Mouse (Mus musculus) stomach, postnatal 0 days (tissue): Measurements from ENCODE around the gene Rragd. TPM values are rescaled to one million over a fixed set of nuclear protein-coding genes. Genes with fewer than 3 reads are reported as not detected.

Source experiments
- ATAC-seq: fragments of 200-750 bp; cut with Nextera tagmentation; 2 replicates; pipeline ENCODE4 v1.8.0; 2017; ENCODE audit not compliant: low FRiP score, low TSS enrichment
- DNase-seq: peaks from one replicate; pipeline ENCODE4 v3.0.0-alpha.2; 2016; ENCODE audit warnings: low spot score
- H3K27ac ChIP-seq: fragments of 300-500 bp; sonication (generic); replicated peaks from 2 replicates; pipeline ENCODE4 v1.5.1; 2014; ENCODE audit warnings: mild to moderate bottlenecking, control low read depth
- H3K27me3 ChIP-seq: fragments of 300-500 bp; sonication (generic); 2 replicates; pipeline ENCODE4 v1.6.1; 2014; ENCODE audit warnings: low read length; ENCODE audit not compliant: control insufficient read depth, insufficient read depth
- H3K36me3 ChIP-seq: fragments of 300-500 bp; sonication (generic); 2 replicates; pipeline ENCODE4 v1.6.1; 2014; ENCODE audit warnings: low read length, mixed read lengths; ENCODE audit not compliant: control insufficient read depth, insufficient read depth
- H3K4me1 ChIP-seq: fragments of 300-500 bp; sonication (generic); replicated peaks from 2 replicates; pipeline ENCODE4 v1.6.1; 2014; ENCODE audit warnings: antibody characterized with exemption; ENCODE audit not compliant: control insufficient read depth, insufficient read depth
- H3K4me2 ChIP-seq: fragments of 300-500 bp; sonication (generic); replicated peaks from 2 replicates; pipeline ENCODE4 v1.6.1; 2014; ENCODE audit warnings: low read depth, mild to moderate bottlenecking, control low read depth, moderate library complexity
- H3K4me3 ChIP-seq: fragments of 300-500 bp; sonication (generic); 2 replicates; pipeline ENCODE4 v1.5.1; 2014; ENCODE audit warnings: low read depth, low read length, control low read depth
- H3K9ac ChIP-seq: fragments of 300-500 bp; sonication (generic); 2 replicates; pipeline ENCODE4 v1.6.1; 2014; ENCODE audit warnings: mild to moderate bottlenecking, low read length, control low read depth, mixed read lengths
- H3K9me3 ChIP-seq: fragments of 300-500 bp; sonication (generic); 2 replicates; pipeline ENCODE4 v1.6.1; 2016; ENCODE audit warnings: low read length; ENCODE audit not compliant: control insufficient read depth
- CTCF ChIP-seq: IDR thresholded peaks from 2 replicates; pipeline ENCODE4 v1.5.1; 2016; ENCODE audit warnings: antibody characterized with exemption, low read depth, mild to moderate bottlenecking, moderate library complexity
- EP300 ChIP-seq: optimal IDR thresholded peaks from 2 replicates; pipeline ENCODE3; 2016; ENCODE audit warnings: antibody characterized with exemption
- WGBS: fragments of 180-500 bp; shearing (Covaris S2); extraction: QIAGEN DNeasy Blood & Tissue Kit; methylation state at CpG from one replicate; pipeline ENCODE4 v1.1.7; 2014; 5-methylcytosine and 5-hydroxymethylcytosine counted together
- polyA plus RNA-seq: library from polyadenylated mRNA; unstranded; fragments of >200 nt; fragmentation: Nextera tagmentation; extraction: Ambion mirVana; gene quantifications from 2 replicates; pipeline ENCODE4 v1.2.1, GENCODE M21; 2015

Gene Rragd
- 1.7 and 2.8 TPM in 2 replicates for polyA plus RNA-seq

DNA sequence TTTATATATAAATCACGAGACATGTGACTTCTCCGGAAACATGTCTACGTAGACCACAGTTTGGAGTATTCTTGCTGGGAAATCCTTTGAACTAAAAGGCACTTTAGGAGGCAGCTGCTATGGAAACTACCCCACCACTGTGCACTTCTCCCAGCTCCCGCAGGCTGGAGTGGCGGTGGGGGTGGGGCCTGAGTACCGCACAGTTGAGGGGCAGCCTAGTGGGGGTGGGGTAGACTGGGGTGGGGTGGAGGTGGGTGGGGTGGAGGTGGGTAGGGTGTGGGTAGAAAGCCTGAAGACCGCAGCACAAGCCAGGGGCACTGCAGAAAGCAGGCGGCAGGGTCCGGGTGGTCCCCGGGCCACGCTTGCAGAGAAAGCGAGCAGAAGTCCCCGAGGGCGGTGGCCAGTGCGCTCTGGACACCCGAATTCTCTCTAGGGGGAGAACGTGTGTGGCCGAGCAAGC is at the start of gene Rragd:
Gene Rragd, plus strand, starts transcription at position 322 of the 460 bp plus-strand sequence.
- Histone ChIP-seq H3K9me3 (no peaks in the 10 kb centered on the region), H3K4me3 (peak within 1 kb of the TSS; percentile 70), H3K4me2 (peak within 1 kb of the TSS; percentile 100), H3K9ac (peak within 1 kb of the TSS; percentile 61), H3K27ac (no peak within 1 kb of the TSS), H3K36me3 (no peaks in the 10 kb centered on the region), H3K4me1 (no peaks in the 10 kb centered on the region), H3K27me3 (no peaks in the 10 kb centered on the region)
- ATAC-seq (peak; percentile 62), DNase-seq (no peak)
- WGBS = under 1% methylated on average over 18 of the region's 18 CpGs
- TF ChIP-seq EP300 (no peak), CTCF (no peak)

DNA sequence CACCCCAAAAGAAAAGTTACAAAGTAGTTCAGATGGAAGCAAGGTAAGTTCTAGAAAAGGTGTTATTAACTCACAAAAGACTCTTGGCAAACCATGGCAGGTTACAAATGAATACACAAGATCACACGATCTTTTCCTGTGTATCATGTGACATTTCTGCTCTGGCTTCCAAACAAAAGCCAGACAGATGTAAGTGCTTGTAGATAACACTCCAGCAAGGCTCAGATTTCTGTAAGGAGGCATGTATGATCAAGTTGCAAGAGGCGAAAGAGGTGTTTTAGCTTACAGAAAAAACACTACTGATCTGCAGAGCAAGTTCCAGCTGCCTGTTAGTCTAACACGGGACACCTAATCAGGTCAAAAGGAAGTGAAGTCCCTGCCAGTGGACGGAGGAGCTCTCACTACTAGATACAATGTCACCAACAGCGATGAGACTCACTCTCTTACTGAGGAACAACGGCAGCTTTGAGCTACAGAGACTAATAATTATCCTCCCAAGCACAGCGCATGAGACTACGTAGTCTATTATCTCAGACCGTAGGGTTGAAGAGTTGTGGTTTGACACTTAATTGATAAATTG is 46.0 kb upstream of the Rragd start:
- no peak for TF ChIP-seq CTCF
- TF ChIP-seq EP300 = no peak
- WGBS = 21% methylated on average over 9 of the region's 9 CpGs
- H3K4me1 ChIP-seq = no peaks in the 10 kb centered on the region
- no peak for DNase-seq
- H3K27me3 ChIP-seq = no peaks in the 10 kb centered on the region
- peak overlapping the region; percentile 34; the same call in 1 of the 2 replicates for H3K4me2 ChIP-seq
- H3K4me3 ChIP-seq = no peak overlapping the region
- H3K9me3 ChIP-seq = no peaks in the 10 kb centered on the region
- peak overlapping the region; percentile 78 for H3K27ac ChIP-seq
- H3K36me3 ChIP-seq = no peaks in the 10 kb centered on the region
- ATAC-seq = peak; percentile 53
- H3K9ac ChIP-seq = no peak overlapping the region

GRCm38 (mm10) chr4:32939521-32939920 is 43.3 kb upstream of the Rragd start:
- 56% methylated on average over 4 of the region's 4 CpGs for WGBS
- no peak overlapping the region for H3K4me2 ChIP-seq

GRCm38 (mm10) chr4:32939964-32940363 is 42.9 kb upstream of the Rragd start:
- ATAC-seq = no peak
- no peak overlapping the region; the same call in 1 of the 2 replicates for H3K9ac ChIP-seq
- H3K4me1 ChIP-seq = no peaks in the 10 kb centered on the region
- no peak for DNase-seq
- no peaks in the 10 kb centered on the region for H3K9me3 ChIP-seq
- no peak overlapping the region for H3K4me3 ChIP-seq
- H3K36me3 ChIP-seq = no peaks in the 10 kb centered on the region
- no peak for TF ChIP-seq CTCF
- no peak for TF ChIP-seq EP300
- no peak overlapping the region for H3K4me2 ChIP-seq
- no peak overlapping the region for H3K27ac ChIP-seq
- 58% methylated on average over 5 of the region's 5 CpGs for WGBS
- no peaks in the 10 kb centered on the region for H3K27me3 ChIP-seq

More at GRCm38 (mm10) chr4:32939521-32939920, 43.3 kb upstream of the Rragd start:
- H3K4me1 ChIP-seq = no peaks in the 10 kb centered on the region
- H3K36me3 ChIP-seq = no peaks in the 10 kb centered on the region
- no peak for TF ChIP-seq CTCF
- TF ChIP-seq EP300 = no peak
- H3K9ac ChIP-seq = no peak overlapping the region
- no peak overlapping the region for H3K4me3 ChIP-seq
- H3K9me3 ChIP-seq = no peaks in the 10 kb centered on the region
- no peak overlapping the region for H3K27ac ChIP-seq
- ATAC-seq (0 out of 2 replicates have a peak, but pooled peaks have one; percentile 32), DNase-seq (no peak)
- H3K27me3 ChIP-seq = no peaks in the 10 kb centered on the region

DNA sequence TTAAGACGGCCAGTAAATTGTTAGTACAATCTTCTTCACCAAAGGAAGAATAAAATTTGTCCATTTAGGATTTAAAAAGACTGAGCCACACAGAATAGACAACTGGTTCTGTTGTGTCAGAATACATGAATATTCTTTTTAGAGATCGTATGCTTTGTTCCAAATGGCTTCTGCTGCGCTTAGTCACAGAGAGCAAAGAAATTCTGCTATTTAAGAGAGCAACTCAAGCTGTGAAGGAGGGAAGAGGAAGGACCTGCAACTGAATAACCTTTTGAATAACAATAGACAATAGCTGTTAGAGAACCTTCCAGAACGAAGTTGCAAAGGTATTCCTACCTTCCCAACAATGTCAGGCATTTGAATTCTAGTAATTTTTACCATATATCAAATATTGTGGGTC is 41.9 kb upstream of the Rragd start:
- Histone ChIP-seq H3K4me2 (no peak overlapping the region), H3K27me3 (no peaks in the 10 kb centered on the region), H3K27ac (no peak overlapping the region), H3K9ac (no peak overlapping the region), H3K4me3 (no peak overlapping the region), H3K36me3 (no peaks in the 10 kb centered on the region), H3K4me1 (no peaks in the 10 kb centered on the region), H3K9me3 (no peaks in the 10 kb centered on the region)
- WGBS = 73% methylated on average over 4 of the region's 4 CpGs
- TF ChIP-seq EP300 = no peak
- TF ChIP-seq CTCF = no peak
- ATAC-seq (no peak), DNase-seq (no peak)

- H3K27me3 ChIP-seq = no peaks in the 10 kb centered on the region
- DNase-seq (no peak), ATAC-seq (no peak)
- H3K4me2 ChIP-seq = no peak overlapping the region
- TF ChIP-seq CTCF = no peak
- no peak for TF ChIP-seq EP300
- H3K36me3 ChIP-seq = no peaks in the 10 kb centered on the region
- H3K4me3 ChIP-seq = no peak overlapping the region
- no peaks in the 10 kb centered on the region for H3K9me3 ChIP-seq
- 28% methylated on average over 4 of the region's 4 CpGs for WGBS
- 0 out of 2 replicates have a peak, but pooled peaks cover 2% of the 10 kb centered on the region for H3K4me1 ChIP-seq
- H3K9ac ChIP-seq = no peak overlapping the region
- H3K27ac ChIP-seq = no peak overlapping the region
Measured at GRCm38 (mm10) chr4:32947631-32948030, 35.2 kb upstream of the Rragd start.
